Mouse (Mus musculus) cerebellum, postnatal 14 days (tissue): ENCODE results near the gene Lrig3.

Experiments used
- DNase-seq, 2 experiments: peaks; one replicate each; pipeline ENCODE4 v3.0.0; 2021; ENCODE audit warnings: mixed read lengths in 2 of 2

Gene Lrig3

GRCm38 (mm10) chr10:125965968-125966480 is at the start of gene Lrig3:
Gene Lrig3, plus strand, starts transcription at chr10:125966168.
- DNase-seq: peak; percentile 77 to 82

- no peak for DNase-seq
Observed at GRCm38 (mm10) chr10:125916781-125917180, 49.2 kb upstream of the Lrig3 start.

- DNase-seq: peak in 1 of 2 experiments; percentile 4
Observed at GRCm38 (mm10) chr10:125917436-125917871, 48.5 kb upstream of the Lrig3 start.

GRCm38 (mm10) chr10:125918994-125919393 is 47.0 kb upstream of the Lrig3 start:
- no peak for DNase-seq

GRCm38 (mm10) chr10:125921654-125922446 is 44.1 kb upstream of the Lrig3 start:
- no peak for DNase-seq

GRCm38 (mm10) chr10:125929961-125930360 is 36.0 kb upstream of the Lrig3 start:
- no peak for DNase-seq

GRCm38 (mm10) chr10:125933388-125933787 is 32.6 kb upstream of the Lrig3 start:
- no peak for DNase-seq

GRCm38 (mm10) chr10:125934095-125934494 is 31.9 kb upstream of the Lrig3 start:
- no peak for DNase-seq

GRCm38 (mm10) chr10:125937517-125938497 is 28.2 kb upstream of the Lrig3 start:
- DNase-seq: no peak

- DNase-seq: no peak
Observed at GRCm38 (mm10) chr10:125938528-125939402, 27.2 kb upstream of the Lrig3 start.

- no peak for DNase-seq
Observed at GRCm38 (mm10) chr10:125940316-125941059, 25.5 kb upstream of the Lrig3 start.

GRCm38 (mm10) chr10:125943098-125943497 is 22.9 kb upstream of the Lrig3 start:
- no peak for DNase-seq

GRCm38 (mm10) chr10:125944762-125945504 is 21.0 kb upstream of the Lrig3 start:
- DNase-seq: no peak

GRCm38 (mm10) chr10:125948842-125949474 is 17.0 kb upstream of the Lrig3 start:
- DNase-seq: peak; percentile 18 to 28

- DNase-seq: no peak
Observed at GRCm38 (mm10) chr10:125951633-125952032, 14.3 kb upstream of the Lrig3 start.

- no peak for DNase-seq
Observed at GRCm38 (mm10) chr10:125954343-125954742, 11.6 kb upstream of the Lrig3 start.

- peak; percentile 17 to 32 for DNase-seq
Observed at GRCm38 (mm10) chr10:125954747-125955530, 11.0 kb upstream of the Lrig3 start.

GRCm38 (mm10) chr10:125961411-125962107 is 4.4 kb upstream of the Lrig3 start:
- no peak for DNase-seq

- DNase-seq: no peak
Observed at GRCm38 (mm10) chr10:125964709-125965108, 1.3 kb upstream of the Lrig3 start.
